ENCODE assay signal across 20 mouse cellular contexts in genomic region chr17:78078381-78078780, GRCm38 (mm10).
"Had no signal": no experiment of that assay in that cellular context is flagged by ENCODE, and none has a peak within 500 bp of the region (broad histone marks: within the 10 kb centered on the region; RNA-seq: fewer than 3 reads in every experiment).

No protein-coding gene starts in this region.

- H3K27me3 ChIP-seq: midbrain, embryonic 13.5 days; neural tube, embryonic 13.5 days; neural tube, embryonic 15.5 days; stomach, embryonic 15.5 days had no signal

- H3K4me1 ChIP-seq: midbrain, embryonic 10.5 days; midbrain, embryonic 13.5 days; neural tube, embryonic 13.5 days; neural tube, embryonic 15.5 days; stomach, embryonic 15.5 days had no signal

- H3K4me2 ChIP-seq: lung, embryonic 14.5 days; midbrain, embryonic 13.5 days; neural tube, embryonic 13.5 days; neural tube, embryonic 15.5 days; stomach, embryonic 15.5 days had no signal

- DNase-seq: lung, adult 18-20 months; lung, embryonic 14.5 days; lung, postnatal 10 days; lung, postnatal 4 days; retina, postnatal 1 day; right cerebral cortex, adult 18-20 months; right cerebral cortex, postnatal 25 days; right cerebral cortex, postnatal 4 days; spleen, adult 18-20 months; thymus, adult 2 months; thymus, postnatal 25 days; thymus, postnatal 4 days had no signal

- H3K9me3 ChIP-seq: midbrain, embryonic 10.5 days; midbrain, embryonic 13.5 days; neural tube, embryonic 13.5 days; neural tube, embryonic 15.5 days; stomach, embryonic 15.5 days had no signal

- H3K27ac ChIP-seq: midbrain, embryonic 10.5 days; midbrain, embryonic 13.5 days; neural tube, embryonic 13.5 days; neural tube, embryonic 15.5 days; stomach, embryonic 15.5 days; stomach, postnatal 0 days had no signal

- H3K4me3 ChIP-seq: midbrain, embryonic 10.5 days; midbrain, embryonic 13.5 days; myocyte; neural tube, embryonic 13.5 days; neural tube, embryonic 15.5 days; stomach, embryonic 15.5 days had no signal

- ATAC-seq: midbrain, embryonic 13.5 days; midbrain, embryonic 16.5 days had no signal

- H3K36me3 ChIP-seq: midbrain, embryonic 10.5 days; midbrain, embryonic 13.5 days; neural tube, embryonic 13.5 days; neural tube, embryonic 15.5 days; stomach, embryonic 15.5 days had no signal

- H3K9ac ChIP-seq: lung, embryonic 14.5 days; midbrain, embryonic 13.5 days; neural tube, embryonic 13.5 days; neural tube, embryonic 15.5 days; stomach, embryonic 15.5 days had no signal
